Mouse (Mus musculus) liver, embryonic 14.5 days (tissue): ENCODE results near the gene H2-Q1. TPM values are rescaled to one million over a fixed set of nuclear protein-coding genes. Genes with fewer than 3 reads are reported as not detected.
"Not testable (repeated sequence)": the region's sequence is repeated elsewhere in the genome, so short reads cannot be mapped to it uniquely, and the experiment has no call there.

Experiments used
- ATAC-seq: fragments of 200-750 bp; cut with Nextera tagmentation; 2 replicates; pipeline ENCODE4 v1.8.0; 2017; ENCODE audit warnings: moderate number of reproducible peaks, mild to moderate bottlenecking, moderate library complexity; ENCODE audit not compliant: insufficient read depth
- DNase-seq, 3 experiments: peaks; one replicate each; pipeline ENCODE4 v3.0.0-alpha.2; 2012 to 2013; ENCODE audit warnings: low read depth in 3 of 3, low spot score in 3 of 3
- H3K27ac ChIP-seq: fragments of 300-500 bp; sonication (generic); 2 replicates; pipeline ENCODE4 v1.5.1; 2014; ENCODE audit warnings: moderate library complexity, mild to moderate bottlenecking, control low read depth, inconsistent platforms
- H3K27me3 ChIP-seq: fragments of 300-500 bp; sonication (generic); 2 replicates; pipeline ENCODE4 v1.6.1; 2014; ENCODE audit warnings: mild to moderate bottlenecking, low read length, moderate library complexity; ENCODE audit not compliant: control insufficient read depth, insufficient read depth
- H3K36me3 ChIP-seq: fragments of 300-500 bp; sonication (generic); replicated peaks from 2 replicates; pipeline ENCODE4 v1.6.1; 2014; ENCODE audit warnings: low read depth; ENCODE audit not compliant: control insufficient read depth, insufficient read depth
- H3K4me1 ChIP-seq, 2 experiments: fragments of 200-500 bp in 1 of 2; fragments of 300-500 bp in 1 of 2; sonication (generic) in 1 of 2; replicated peaks; 2 replicates each; pipeline ENCODE4 v1.6.1; 2012 to 2014; ENCODE audit warnings: antibody characterized with exemption in 1 of 2, inconsistent platforms in 1 of 2, low read length in 1 of 2; ENCODE audit not compliant: control insufficient read depth in 2 of 2, insufficient read depth in 2 of 2
- H3K4me2 ChIP-seq: fragments of 300-500 bp; sonication (generic); 2 replicates; pipeline ENCODE4 v1.6.1; 2014; ENCODE audit warnings: low read depth, mild to moderate bottlenecking, control low read depth, moderate library complexity
- H3K4me3 ChIP-seq, 2 experiments: fragments of 200-500 bp in 1 of 2; fragments of 300-500 bp in 1 of 2; sonication (generic) in 1 of 2; 2 replicates each; pipeline ENCODE4 v1.5.1; 2012 to 2014; ENCODE audit warnings: low read depth in 2 of 2, low read length in 2 of 2, mild to moderate bottlenecking in 2 of 2, control low read depth in 1 of 2, inconsistent platforms in 1 of 2, moderate library complexity in 1 of 2; ENCODE audit not compliant: insufficient read depth in 1 of 2
- H3K9ac ChIP-seq: fragments of 300-500 bp; sonication (generic); replicated peaks from 2 replicates; pipeline ENCODE4 v1.6.1; 2014; ENCODE audit warnings: mild to moderate bottlenecking, control low read depth, moderate library complexity
- H3K9me3 ChIP-seq: fragments of 300-500 bp; sonication (generic); 2 replicates; pipeline ENCODE4 v1.6.1; 2016; ENCODE audit warnings: low read length, mixed read lengths; ENCODE audit not compliant: control insufficient read depth
- CTCF ChIP-seq: IDR thresholded peaks from 2 replicates; pipeline ENCODE4 v1.5.1; 2016; ENCODE audit warnings: antibody characterized with exemption, low read depth, control low read depth
- EP300 ChIP-seq: IDR thresholded peaks from 2 replicates; pipeline ENCODE4 v1.6.1; 2016; ENCODE audit warnings: antibody characterized with exemption, low read depth
- WGBS: fragments of 180-500 bp; shearing (Covaris S2); extraction: QIAGEN DNeasy Blood & Tissue Kit; methylation state at CpG from one replicate; pipeline ENCODE4 v1.1.7; 2014; ENCODE audit not compliant: insufficient replicate concordance; 5-methylcytosine and 5-hydroxymethylcytosine counted together
- polyA plus RNA-seq, 2 experiments: library from polyadenylated mRNA; depleted of rRNA in 1 of 2; stranded (reverse) in 1 of 2; unstranded in 1 of 2; fragments of >200 nt; fragmentation: Nextera tagmentation in 1 of 2; extraction: Ambion mirVana in 1 of 2; gene quantifications; 2 replicates each; pipeline versions ENCODE4 v1.2.1 to v1.2.3; 2012 to 2014

H2-Q1 gene
- polyA plus RNA-seq, 2 experiments: 0.50 to 0.58 TPM

GRCm38 (mm10) chr17:35318671-35319070 is 1.5 kb upstream of the H2-Q1 start:
- Histone ChIP-seq H3K4me3 (no peak overlapping the region), H3K4me2 (no peak overlapping the region), H3K9ac (no peak overlapping the region), H3K36me3 (no peaks in the 10 kb centered on the region), H3K27me3 (peaks cover 13% of the 10 kb centered on the region), H3K9me3 (no peaks in the 10 kb centered on the region), H3K4me1 (no peaks in the 10 kb centered on the region; a peak in 1 of 4 replicates), H3K27ac (no peak overlapping the region)
- DNase-seq: no peak
- TF ChIP-seq CTCF: no peak
- no peak for TF ChIP-seq EP300
- ATAC-seq: no peak

GRCm38 (mm10) chr17:35325124-35325523 is 4.9 kb downstream of the H2-Q1 start:
- H3K4me3 ChIP-seq, DNase-seq, H3K4me2 ChIP-seq, H3K9me3 ChIP-seq, H3K4me1 ChIP-seq, H3K9ac ChIP-seq, ATAC-seq, H3K27ac ChIP-seq, H3K36me3 ChIP-seq: not testable (repeated sequence)
- whole genome bisulfite sequencing: 30% methylated on average over 1 of the region's 1 CpGs
- H3K27me3 ChIP-seq: peaks cover 13% of the 10 kb centered on the region
- TF ChIP-seq CTCF: peak; percentile 56

- ATAC-seq, H3K9ac ChIP-seq, H3K4me3 ChIP-seq, H3K9me3 ChIP-seq, H3K27me3 ChIP-seq, H3K4me1 ChIP-seq, H3K27ac ChIP-seq, H3K36me3 ChIP-seq, H3K4me2 ChIP-seq, DNase-seq: not testable (repeated sequence)
Measured at GRCm38 (mm10) chr17:35326000-35326399, 5.8 kb downstream of the H2-Q1 start.

- H3K36me3 ChIP-seq, H3K9me3 ChIP-seq, ATAC-seq, H3K4me2 ChIP-seq, H3K27me3 ChIP-seq, DNase-seq, H3K4me1 ChIP-seq, H3K4me3 ChIP-seq, H3K27ac ChIP-seq, H3K9ac ChIP-seq: not testable (repeated sequence)
- WGBS: 31% methylated on average over 3 of the region's 3 CpGs
Measured at GRCm38 (mm10) chr17:35329714-35330113, 9.5 kb downstream of the H2-Q1 start.

GRCm38 (mm10) chr17:35331546-35331945 is 11.3 kb downstream of the H2-Q1 start:
- not testable (repeated sequence) for H3K4me1 ChIP-seq, H3K36me3 ChIP-seq, DNase-seq, H3K9me3 ChIP-seq, H3K4me2 ChIP-seq, H3K4me3 ChIP-seq, H3K27ac ChIP-seq, H3K9ac ChIP-seq, ATAC-seq, H3K27me3 ChIP-seq
- 36% methylated on average over 6 of the region's 6 CpGs for WGBS

- ATAC-seq (no peak), DNase-seq (no peak)
- H3K27me3 ChIP-seq: peaks cover 22% of the 10 kb centered on the region
- H3K4me1 ChIP-seq: no peaks in the 10 kb centered on the region
- TF ChIP-seq CTCF (no peak), EP300 (no peak)
- peak within 1 kb of the TSS; percentile 38 to 43 for H3K4me3 ChIP-seq
- no peaks in the 10 kb centered on the region for H3K36me3 ChIP-seq
- H3K9me3 ChIP-seq: no peaks in the 10 kb centered on the region
- no peak within 1 kb of the TSS for H3K9ac ChIP-seq
- no peak within 1 kb of the TSS for H3K27ac ChIP-seq
- H3K4me2 ChIP-seq: peak within 1 kb of the TSS; percentile 41
- 2% methylated on average over 39 of the region's 40 CpGs for WGBS
Measured at GRCm38 (mm10) chr17:35342071-35342671, 22.0 kb downstream of the H2-Q1 start, which contains the start of gene H2-Q2. TSS of gene H2-Q2 (plus strand) at chr17:35342242.
